Mouse (Mus musculus): ENCODE results near the gene Gmeb1. TPM values are rescaled to one million over a fixed set of nuclear protein-coding genes. Genes with fewer than 3 reads are reported as not detected.

The Gmeb1 gene
- total and polyA plus RNA-seq, 3 experiments = 7.9 to 19.3 (median 9.0) TPM

DNA sequence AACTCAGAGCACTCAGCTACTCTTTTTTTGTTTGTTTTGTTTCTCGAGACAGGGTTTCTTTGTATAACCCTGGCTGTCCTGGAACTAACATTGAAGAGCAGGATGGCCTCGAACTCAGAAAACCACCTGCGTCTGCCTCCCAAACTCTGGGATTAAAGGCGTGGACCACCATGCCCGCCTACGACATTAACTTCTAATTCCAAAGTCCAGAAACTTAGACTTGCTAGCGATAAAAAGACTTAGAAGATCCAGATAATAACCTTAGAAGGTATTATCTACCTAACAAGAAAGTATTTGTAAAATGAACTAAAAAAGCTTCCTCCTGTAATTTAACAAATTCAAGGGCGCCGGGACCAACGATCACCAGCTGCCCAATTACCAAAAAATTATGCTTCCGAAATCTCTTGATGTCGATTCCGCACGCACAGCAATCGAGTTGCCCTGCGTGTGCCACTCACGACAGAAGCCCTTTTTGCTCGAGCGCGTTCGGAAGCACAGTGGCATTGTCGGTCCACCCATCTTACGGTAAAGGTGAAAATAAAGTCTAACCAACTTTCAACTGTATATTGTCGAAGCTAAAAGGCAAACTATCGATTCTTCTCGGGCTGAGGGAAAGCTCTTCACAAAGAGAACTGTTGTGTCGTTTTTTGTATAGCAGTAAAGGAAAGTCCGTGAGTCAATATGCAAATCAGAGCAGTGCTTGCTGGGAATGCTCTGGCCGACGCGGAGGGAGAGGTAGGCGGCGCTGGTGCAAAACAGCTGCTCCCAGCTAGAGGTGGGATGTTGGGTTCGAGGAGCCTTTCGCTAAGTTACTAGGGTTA lies 8.5 kb upstream of the Gmeb1 start (continued):
- TF ChIP-seq GABPA (IDR thresholded peaks at IDR 0.05; ENCODE audit: insufficient replicate concordance, low read depth, low read length) (no peak), ZKSCAN1 (IDR thresholded peaks at IDR 0.05; ENCODE audit: borderline replicate concordance, low read depth, low read length) (no peak), POLR2AphosphoS2 (IDR thresholded peaks at IDR 0.05; ENCODE audit: low read depth, low read length) (peak; percentile 100), IRF4 (IDR thresholded peaks at IDR 0.05; ENCODE audit: low read depth, low read length) (peak; percentile 66), ZNF384 (IDR thresholded peaks at IDR 0.05; ENCODE audit: low read depth, low read length) (peak; percentile 75), CTCF (conservative IDR thresholded peaks at IDR 0.05 in 1 of 2, IDR thresholded peaks at IDR 0.05 in 1 of 2; ENCODE audit: low read depth in 2 of 2, low read length in 2 of 2) (peak in 1 of 2 experiments; percentile 65; a peak in 2 of 4 replicates), NELFE (IDR thresholded peaks at IDR 0.05; ENCODE audit: low read depth, low read length) (peak; percentile 99), PAX5 (IDR thresholded peaks at IDR 0.05; ENCODE audit: low read length) (no peak), ETS1 (conservative IDR thresholded peaks at IDR 0.05; ENCODE audit: low read depth, low read length) (peak; percentile 98), SIN3A (IDR thresholded peaks at IDR 0.05; ENCODE audit: low read length) (peak; percentile 89), EP300 (IDR thresholded peaks at IDR 0.05; ENCODE audit: low read length) (0 out of 2 replicates have a peak, but pooled peaks have one; percentile 10), RCOR1 (conservative IDR thresholded peaks at IDR 0.05; ENCODE audit: low read depth, low read length) (peak; percentile 84)

DNA sequence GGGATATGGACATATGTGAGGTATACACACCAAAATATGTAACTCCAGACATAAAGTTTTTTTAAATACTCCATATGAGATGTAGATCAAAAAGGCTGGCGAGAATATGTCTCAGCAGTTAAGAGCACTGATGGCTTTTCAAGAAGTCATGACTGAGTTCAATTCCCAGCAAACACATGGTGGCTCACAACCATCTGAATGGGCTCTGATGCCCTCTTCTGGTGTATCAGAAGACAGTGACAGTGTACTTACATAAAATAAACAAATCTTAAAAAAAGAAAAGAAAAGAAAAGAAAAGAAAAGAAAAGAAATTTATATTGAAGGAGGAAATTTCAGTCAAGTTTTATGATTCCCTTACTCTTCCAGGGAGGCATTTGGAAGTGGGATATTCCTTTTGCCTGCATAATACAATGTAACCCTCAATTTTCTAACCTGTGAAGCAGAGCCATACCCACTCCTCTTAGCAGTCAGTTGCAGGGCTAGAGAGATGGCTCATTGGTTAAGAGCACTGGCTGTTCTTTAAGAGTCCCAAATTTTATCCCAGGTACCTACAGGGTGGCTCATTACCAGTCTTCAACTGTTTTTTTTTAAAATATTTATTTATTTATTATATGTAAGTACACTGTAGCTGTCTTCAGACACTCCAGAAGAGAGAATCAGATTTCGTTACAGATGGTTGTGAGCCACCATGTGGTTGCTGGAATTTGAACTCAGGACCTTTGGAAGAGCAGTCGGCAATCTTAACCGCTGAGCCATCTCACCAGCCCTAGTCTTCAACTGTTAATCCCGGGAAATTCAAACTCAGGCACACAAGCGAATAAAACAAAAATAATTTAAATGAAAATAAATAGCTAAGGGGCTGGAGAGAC lies 7.7 kb upstream of the Gmeb1 start:
- peaks cover 0 to 21% of the 10 kb centered on the region in 2 experiments; a peak in 2 of 4 replicates for H3K4me1 ChIP-seq (ENCODE audit: control insufficient read depth in 1 of 2, insufficient read depth in 2 of 2)
- H3K9ac ChIP-seq (ENCODE audit: insufficient read depth, low read depth) = no peak overlapping the region; the same call in 1 of the 2 replicates
- peak; percentile 66 for DNase-seq (ENCODE audit: extremely low read depth)
- TF ChIP-seq NELFE (IDR thresholded peaks at IDR 0.05; ENCODE audit: low read depth, low read length) (no peak), MAFK (IDR thresholded peaks at IDR 0.05; ENCODE audit: insufficient replicate concordance, low read length) (no peak), EP300 (IDR thresholded peaks at IDR 0.05; ENCODE audit: low read length) (no peak), SIN3A (IDR thresholded peaks at IDR 0.05; ENCODE audit: low read length) (peak; percentile 32; the same call in 1 of the 2 replicates), PAX5 (IDR thresholded peaks at IDR 0.05; ENCODE audit: low read length) (no peak), BHLHE40 (IDR thresholded peaks at IDR 0.05; ENCODE audit: low read depth, low read length) (no peak), USF2 (conservative IDR thresholded peaks at IDR 0.05; ENCODE audit: low read depth, low read length) (no peak), MAZ (IDR thresholded peaks at IDR 0.05; ENCODE audit: low read depth, low read length) (no peak), CTCF (conservative IDR thresholded peaks at IDR 0.05 in 1 of 2, IDR thresholded peaks at IDR 0.05 in 1 of 2; ENCODE audit: low read depth in 2 of 2, low read length in 2 of 2) (peak in 1 of 2 experiments; percentile 74; a peak in 2 of 4 replicates), CHD2 (IDR thresholded peaks at IDR 0.05; ENCODE audit: low read length) (no peak), ELF1 (IDR thresholded peaks at IDR 0.05; ENCODE audit: low read depth, low read length) (no peak), SMC3 (IDR thresholded peaks at IDR 0.05; ENCODE audit: low read depth, low read length) (peak; percentile 67), CHD1 (IDR thresholded peaks at IDR 0.05; ENCODE audit: low read depth, low read length) (no peak), JUND (conservative IDR thresholded peaks at IDR 0.05; ENCODE audit: low read depth, low read length) (0 out of 2 replicates have a peak, but pooled peaks have one; percentile 35), ZC3H11A (IDR thresholded peaks at IDR 0.05; ENCODE audit: low read depth, low read length) (peak; percentile 38), ZNF384 (IDR thresholded peaks at IDR 0.05; ENCODE audit: low read depth, low read length) (peak; percentile 43; the same call in 1 of the 2 replicates), GABPA (IDR thresholded peaks at IDR 0.05; ENCODE audit: insufficient replicate concordance, low read depth, low read length) (no peak), POLR2A (IDR thresholded peaks at IDR 0.05; ENCODE audit: low read depth, low read length) (no peak), NRF1 (IDR thresholded peaks at IDR 0.05; ENCODE audit: low read depth, low read length) (no peak), TBP (conservative IDR thresholded peaks at IDR 0.05; ENCODE audit: low read depth, low read length) (no peak), IRF4 (IDR thresholded peaks at IDR 0.05; ENCODE audit: low read depth, low read length) (0 out of 2 replicates have a peak, but pooled peaks have one; percentile 34), HCFC1 (IDR thresholded peaks at IDR 0.05; ENCODE audit: low read depth, low read length) (0 out of 2 replicates have a peak, but pooled peaks have one; percentile 16), MAX (IDR thresholded peaks at IDR 0.05; ENCODE audit: low read length) (peak; percentile 67), ETS1 (conservative IDR thresholded peaks at IDR 0.05; ENCODE audit: low read depth, low read length) (no peak), MXI1 (IDR thresholded peaks at IDR 0.05; ENCODE audit: low read depth, low read length) (peak; percentile 78), USF1 (IDR thresholded peaks at IDR 0.05; ENCODE audit: low read depth, low read length) (no peak), MEF2A (IDR thresholded peaks at IDR 0.05; ENCODE audit: borderline replicate concordance, low read depth, low read length) (no peak), E2F4 (IDR thresholded peaks at IDR 0.05; ENCODE audit: insufficient replicate concordance, low read depth, low read length) (no peak)

More for the DNA sequence above, 7.7 kb upstream of the Gmeb1 start:
- Histone ChIP-seq H3K9me3 (replicated peaks; ENCODE audit: low read length) (peaks cover 2% of the 10 kb centered on the region), H3K36me3 (replicated peaks in 1 of 2; ENCODE audit: control insufficient read depth in 1 of 2, insufficient read depth in 1 of 2, low read length in 1 of 2) (peaks cover 0 to 19% of the 10 kb centered on the region in 2 experiments), H3K4me3 (replicated peaks in 1 of 3; ENCODE audit: low read depth in 2 of 3, low read length in 2 of 3, poor library complexity in 1 of 3) (no peak overlapping the region), H3K4me2 (ENCODE audit: insufficient read depth, low read depth, poor library complexity, severe bottlenecking) (no peak overlapping the region), H3K27me3 (replicated peaks) (no peaks in the 10 kb centered on the region), H3K79me2 (replicated peaks; ENCODE audit: control insufficient read depth, extremely low read depth, insufficient read depth, poor library complexity, severe bottlenecking) (peaks cover 9% of the 10 kb centered on the region; the same call in 1 of the 2 replicates), H3K27ac (ENCODE audit: insufficient read depth, low read depth) (no peak overlapping the region)
- in situ Hi-C loops (cut with MboI; ENCODE audit: low pct_ligation_motif_present, low pct_unique_long_range_greater_than_20kb, low sequenced_read_pairs) = loop anchor here (5.0 kb wide), 1 partner anchor 87 kb away; no protein-coding TSS in a partner anchor
- dilution Hi-C loops (cut with MboI; ENCODE audit: extremely low pct_ligation_motif_present, extremely low pct_unique_long_range_greater_than_20kb, low sequenced_read_pairs) = no loop called here

All from CH12.LX (cell line).